Mouse (Mus musculus): ENCODE results near the gene Islr.

DNA sequence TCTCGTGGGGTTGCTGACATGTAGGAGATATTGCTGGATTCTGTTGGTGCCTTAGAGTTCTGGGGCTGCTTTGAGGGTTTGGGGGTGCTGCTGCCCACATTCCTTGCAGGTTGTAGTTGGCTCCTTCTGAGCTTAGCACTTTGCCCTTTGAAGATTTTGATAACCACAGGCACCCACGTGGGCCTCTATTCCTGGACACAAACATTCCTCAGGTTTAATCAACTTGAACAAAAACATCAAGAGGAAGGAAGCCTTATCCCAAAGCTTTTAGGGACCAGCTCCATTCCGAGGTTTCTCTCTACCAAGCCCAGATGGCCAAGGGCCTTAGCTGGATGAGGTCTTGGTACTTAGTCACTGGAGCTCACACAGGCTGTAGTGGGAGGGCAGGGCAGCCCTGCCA is 73.2 kb downstream of the Islr start:
- no peak for TF ChIP-seq POLR2A (IDR thresholded peaks at IDR 0.05; ENCODE audit: low read depth, low read length)
- TF ChIP-seq CTCF (IDR thresholded peaks at IDR 0.05; ENCODE audit: extremely low read depth, insufficient read depth, insufficient read length, insufficient replicate concordance): no peak
